Mouse (Mus musculus) midbrain, embryonic 14.5 days (tissue): Measurements from ENCODE around the gene Mynn. TPM values are rescaled to one million over a fixed set of nuclear protein-coding genes. Genes with fewer than 3 reads are reported as not detected.
A peak's percentile ranks its signal among the peaks of the same experiment; 100 is the strongest.

Experiments
- ATAC-seq: fragments of 200-750 bp; cut with Nextera tagmentation; 2 replicates; pipeline ENCODE4 v1.8.0; 2017; ENCODE audit warnings: moderate number of reproducible peaks, moderate library complexity; ENCODE audit not compliant: low FRiP score, low TSS enrichment
- DNase-seq: peaks from one replicate; pipeline ENCODE4 v3.0.0-alpha.2; 2015
- H3K27ac ChIP-seq: fragments of 300-500 bp; sonication (generic); replicated peaks from 2 replicates; pipeline ENCODE4 v1.5.1; 2014; ENCODE audit warnings: mild to moderate bottlenecking, low read depth, low read length, moderate library complexity
- H3K27me3 ChIP-seq: fragments of 300-500 bp; sonication (generic); 2 replicates; pipeline ENCODE4 v1.6.1; 2014; ENCODE audit warnings: low read length, control low read depth, mixed read lengths; ENCODE audit not compliant: control insufficient read depth, insufficient read depth
- H3K36me3 ChIP-seq: fragments of 300-500 bp; sonication (generic); 2 replicates; pipeline ENCODE4 v1.6.1; 2014; ENCODE audit warnings: low read length, control low read depth; ENCODE audit not compliant: control insufficient read depth, insufficient read depth
- H3K4me1 ChIP-seq: fragments of 300-500 bp; sonication (generic); 2 replicates; pipeline ENCODE4 v1.6.1; 2014; ENCODE audit warnings: mild to moderate bottlenecking, antibody characterized with exemption, low read length, control low read depth; ENCODE audit not compliant: control insufficient read depth, insufficient read depth
- H3K4me2 ChIP-seq: fragments of 300-500 bp; sonication (generic); 2 replicates; pipeline ENCODE4 v1.6.1; 2014; ENCODE audit warnings: mild to moderate bottlenecking, low read length, moderate library complexity
- H3K4me3 ChIP-seq: fragments of 300-500 bp; sonication (generic); replicated peaks from 2 replicates; pipeline ENCODE4 v1.5.1; 2014; ENCODE audit warnings: low read depth, low read length
- H3K9ac ChIP-seq: fragments of 300-500 bp; sonication (generic); replicated peaks from 2 replicates; pipeline ENCODE4 v1.6.1; 2014; ENCODE audit warnings: mild to moderate bottlenecking, low read length, moderate library complexity
- H3K9me3 ChIP-seq: fragments of 300-500 bp; sonication (generic); 2 replicates; pipeline ENCODE4 v1.6.1; 2016; ENCODE audit warnings: low read length, control low read depth, mixed read lengths; ENCODE audit not compliant: control insufficient read depth
- WGBS: fragments of 180-500 bp; shearing (Covaris S2); extraction: QIAGEN DNeasy Blood & Tissue Kit; methylation state at CpG from one replicate; pipeline ENCODE4 v1.1.7; 2014; 5-methylcytosine and 5-hydroxymethylcytosine counted together
- polyA plus RNA-seq: library from polyadenylated mRNA; unstranded; fragments of >200 nt; fragmentation: Nextera tagmentation; extraction: Ambion mirVana; gene quantifications from 2 replicates; pipeline ENCODE4 v1.2.1, GENCODE M21; 2014

Gene Mynn
- polyA plus RNA-seq, 1 experiment from 2014 or later: 41.8 TPM

DNA sequence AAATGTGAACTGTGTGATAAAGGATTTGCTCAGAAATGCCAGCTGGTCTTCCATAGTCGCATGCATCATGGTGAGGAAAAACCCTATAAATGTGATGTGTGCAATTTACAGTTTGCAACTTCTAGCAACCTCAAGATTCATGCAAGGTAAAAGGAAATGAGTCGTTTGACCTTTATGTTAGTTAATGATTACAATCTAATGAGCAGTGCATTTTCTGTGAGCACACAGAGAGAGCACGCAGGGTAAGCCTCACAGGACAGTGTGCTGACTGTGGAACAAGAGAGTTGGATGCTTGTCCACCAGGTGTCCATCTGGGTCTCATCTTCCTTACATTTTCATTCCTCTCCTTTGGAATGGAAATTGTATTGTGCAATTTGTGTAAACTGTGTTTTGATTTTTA lies 7.1 kb downstream of the Mynn start:
- WGBS: 95% methylated on average over 3 of the region's 3 CpGs
- H3K27me3 ChIP-seq: no peaks in the 10 kb centered on the region
- no peak overlapping the region for H3K4me3 ChIP-seq
- ATAC-seq: no peak
- H3K36me3 ChIP-seq: peaks cover 84% of the 10 kb centered on the region
- no peak overlapping the region for H3K9ac ChIP-seq
- no peak overlapping the region for H3K4me2 ChIP-seq
- H3K27ac ChIP-seq: no peak overlapping the region
- no peaks in the 10 kb centered on the region for H3K9me3 ChIP-seq
- H3K4me1 ChIP-seq: no peaks in the 10 kb centered on the region
- DNase-seq: no peak

DNA sequence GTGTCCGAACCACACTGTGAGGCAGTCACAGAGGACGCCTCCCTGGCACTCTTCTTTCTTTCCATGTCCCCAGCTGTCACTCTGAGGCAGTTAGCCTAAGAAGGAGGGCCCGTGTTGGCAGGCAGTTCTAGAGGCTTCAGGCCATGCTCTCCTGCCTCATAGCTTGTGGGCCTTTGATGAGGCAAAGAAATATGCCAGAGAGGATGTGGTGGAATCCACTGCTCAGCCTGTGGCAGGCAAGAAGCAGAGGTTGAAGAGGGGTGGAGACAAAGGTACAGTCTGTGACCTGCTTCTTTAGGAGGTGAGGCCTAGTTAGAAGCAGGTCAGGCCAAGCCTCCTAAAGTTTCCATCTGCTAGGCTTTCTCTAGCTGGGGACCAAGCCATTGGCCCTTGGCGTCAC lies 9.1 kb downstream of the Mynn start:
- no peak overlapping the region for H3K27ac ChIP-seq
- DNase-seq: no peak
- no peak overlapping the region for H3K4me3 ChIP-seq
- no peaks in the 10 kb centered on the region for H3K9me3 ChIP-seq
- H3K27me3 ChIP-seq: no peaks in the 10 kb centered on the region
- H3K36me3 ChIP-seq: peaks cover 83% of the 10 kb centered on the region
- H3K9ac ChIP-seq: no peak overlapping the region
- no peak overlapping the region for H3K4me2 ChIP-seq
- ATAC-seq: no peak
- no peaks in the 10 kb centered on the region for H3K4me1 ChIP-seq
- WGBS: 93% methylated on average over 4 of the region's 4 CpGs

DNA sequence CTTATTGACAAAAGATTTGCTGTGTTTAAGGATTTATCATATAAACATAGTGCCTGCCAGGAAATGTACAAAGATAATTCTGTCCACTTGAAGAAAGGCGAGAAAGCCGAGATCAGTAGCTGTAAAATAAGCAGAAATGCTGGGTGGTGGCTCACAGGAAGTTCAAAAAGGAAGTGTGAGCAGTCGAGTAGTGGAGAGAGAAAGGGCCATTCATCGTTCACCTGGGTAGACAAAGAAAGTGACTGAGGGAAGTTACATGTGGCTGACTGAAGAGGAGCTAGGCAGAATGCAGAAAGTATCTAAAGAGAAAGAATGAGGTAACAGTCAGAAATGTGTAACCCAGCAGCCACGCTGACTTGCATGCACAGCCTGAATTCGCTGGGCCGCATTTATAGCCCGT lies 18.3 kb downstream of the Mynn start:
- DNase-seq: no peak
- ATAC-seq: no peak
- 97% methylated on average over 8 of the region's 8 CpGs for WGBS
- no peak overlapping the region for H3K27ac ChIP-seq
- H3K9me3 ChIP-seq: no peaks in the 10 kb centered on the region
- no peaks in the 10 kb centered on the region for H3K4me1 ChIP-seq
- H3K9ac ChIP-seq: no peak overlapping the region
- H3K4me3 ChIP-seq: no peak overlapping the region
- no peaks in the 10 kb centered on the region for H3K27me3 ChIP-seq
- H3K4me2 ChIP-seq: no peak overlapping the region
- peaks cover 50% of the 10 kb centered on the region for H3K36me3 ChIP-seq

DNA sequence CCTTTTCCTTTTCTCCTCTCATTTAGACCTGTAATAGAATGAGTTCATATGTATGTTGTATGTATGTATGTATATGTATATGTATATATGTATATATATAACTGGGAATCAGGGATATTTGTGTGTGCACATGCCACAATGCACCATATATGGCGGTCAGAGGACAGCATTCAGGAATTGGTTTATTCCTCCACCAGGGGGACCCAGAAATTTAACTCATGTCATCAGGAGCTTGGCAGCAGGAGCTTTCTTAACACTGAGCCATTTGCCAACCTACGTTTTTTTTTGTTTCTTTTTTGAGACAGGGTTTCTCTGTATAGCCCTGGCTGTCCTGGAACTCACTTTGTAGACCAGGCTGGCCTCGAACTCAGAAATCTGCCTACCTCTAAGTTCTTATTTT lies 31.8 kb downstream of the Mynn start:
- DNase-seq (peak; percentile 24), ATAC-seq (no peak)
- Histone ChIP-seq H3K9ac (no peak overlapping the region), H3K9me3 (no peaks in the 10 kb centered on the region), H3K27ac (no peak overlapping the region), H3K4me1 (no peaks in the 10 kb centered on the region), H3K4me3 (no peak overlapping the region), H3K27me3 (no peaks in the 10 kb centered on the region), H3K4me2 (no peak overlapping the region), H3K36me3 (no peaks in the 10 kb centered on the region)
- 67% methylated on average over 3 of the region's 3 CpGs for WGBS

DNA sequence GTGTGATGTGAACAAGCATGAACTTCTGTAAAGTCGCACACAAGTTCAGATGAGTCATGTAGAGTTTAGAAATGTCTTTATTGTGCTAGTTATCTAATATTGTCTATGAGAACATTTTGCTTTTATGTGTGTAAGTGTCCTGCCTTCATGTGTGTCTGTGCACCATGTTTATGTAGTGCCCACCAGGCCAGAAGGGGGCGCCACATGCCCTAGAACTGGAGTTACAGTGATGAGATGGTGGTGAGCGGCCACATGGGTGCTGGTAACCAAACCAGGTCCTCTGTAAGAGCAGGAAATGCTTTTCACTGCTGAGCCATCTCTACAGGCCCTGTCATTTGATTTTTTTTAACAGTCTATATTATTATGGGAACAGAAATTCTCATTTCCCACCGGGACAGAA lies 33.8 kb downstream of the Mynn start:
- H3K36me3 ChIP-seq: no peaks in the 10 kb centered on the region
- no peak for ATAC-seq
- 84% methylated on average over 4 of the region's 4 CpGs for WGBS

DNA sequence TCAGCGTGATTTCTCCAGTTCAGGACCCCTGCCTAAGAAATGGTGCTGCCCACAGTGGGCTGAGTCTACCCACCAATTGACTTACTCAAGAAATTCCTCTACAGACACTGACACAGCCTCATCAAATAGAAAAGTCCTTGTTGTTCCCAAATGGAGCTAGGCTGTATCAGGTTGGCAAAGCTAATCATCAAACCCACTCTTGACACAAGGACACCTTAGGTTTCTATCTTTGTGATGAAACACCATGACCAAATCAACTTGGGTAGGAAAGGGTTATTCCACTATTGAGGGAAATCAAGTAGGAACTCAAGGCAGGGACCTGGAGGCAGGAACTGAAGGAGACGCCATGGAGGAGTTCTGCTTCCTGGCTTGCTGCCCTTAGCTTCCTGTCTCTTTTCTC lies 42.3 kb downstream of the Mynn start, which contains the start of gene Lrriq4:
Gene Lrriq4 (plus strand): TSS at position 301 of the 400 bp plus-strand sequence.
- H3K9ac ChIP-seq: no peak within 1 kb of the TSS
- H3K4me3 ChIP-seq: no peak within 1 kb of the TSS
- H3K9me3 ChIP-seq: no peaks in the 10 kb centered on the region
- H3K36me3 ChIP-seq: no peaks in the 10 kb centered on the region
- WGBS: 79% methylated on average over 2 of the region's 2 CpGs
- H3K4me2 ChIP-seq: no peak within 1 kb of the TSS
- 0 out of 2 replicates have a peak, but pooled peaks cover 4% of the 10 kb centered on the region for H3K27me3 ChIP-seq
- ATAC-seq (no peak), DNase-seq (no peak)
- peaks cover 4% of the 10 kb centered on the region; the same call in 1 of the 2 replicates for H3K4me1 ChIP-seq
- H3K27ac ChIP-seq: no peak within 1 kb of the TSS

More for the DNA sequence above, 33.8 kb downstream of the Mynn start:
- Histone ChIP-seq H3K9ac (no peak overlapping the region), H3K4me1 (no peaks in the 10 kb centered on the region), H3K27me3 (no peaks in the 10 kb centered on the region), H3K4me3 (no peak overlapping the region), H3K9me3 (no peaks in the 10 kb centered on the region), H3K27ac (no peak overlapping the region), H3K4me2 (no peak overlapping the region)
- DNase-seq: no peak

DNA sequence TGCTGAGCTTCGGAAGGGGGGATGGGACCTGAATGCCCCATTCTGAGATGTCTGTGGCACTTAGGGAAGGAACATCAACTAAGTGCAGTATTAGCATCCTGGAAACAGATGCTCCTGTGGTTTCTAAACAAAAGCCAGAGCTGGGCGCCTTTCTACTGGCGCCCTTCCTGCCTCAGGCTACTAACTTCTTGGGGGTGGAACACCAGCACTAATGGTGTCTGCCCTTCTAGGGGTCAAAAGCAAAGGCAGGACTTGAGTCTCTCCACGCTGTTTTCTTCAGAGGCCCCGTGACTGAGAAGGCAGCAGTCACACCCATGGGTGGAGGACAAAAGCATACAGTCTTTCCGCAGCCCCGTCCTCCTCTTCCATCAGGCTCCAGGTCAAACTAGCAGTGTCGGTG lies 44.9 kb downstream of the Mynn start:
- WGBS: 55% methylated on average over 8 of the region's 8 CpGs
- no peak overlapping the region for H3K27ac ChIP-seq
- no peak overlapping the region for H3K4me3 ChIP-seq
- H3K4me2 ChIP-seq: no peak overlapping the region
- no peak for ATAC-seq
- H3K36me3 ChIP-seq: no peaks in the 10 kb centered on the region
- no peak for DNase-seq
- H3K9me3 ChIP-seq: no peaks in the 10 kb centered on the region
- H3K27me3 ChIP-seq: peaks cover 12% of the 10 kb centered on the region
- H3K4me1 ChIP-seq: peaks cover 4% of the 10 kb centered on the region; the same call in 1 of the 2 replicates
- H3K9ac ChIP-seq: no peak overlapping the region

DNA sequence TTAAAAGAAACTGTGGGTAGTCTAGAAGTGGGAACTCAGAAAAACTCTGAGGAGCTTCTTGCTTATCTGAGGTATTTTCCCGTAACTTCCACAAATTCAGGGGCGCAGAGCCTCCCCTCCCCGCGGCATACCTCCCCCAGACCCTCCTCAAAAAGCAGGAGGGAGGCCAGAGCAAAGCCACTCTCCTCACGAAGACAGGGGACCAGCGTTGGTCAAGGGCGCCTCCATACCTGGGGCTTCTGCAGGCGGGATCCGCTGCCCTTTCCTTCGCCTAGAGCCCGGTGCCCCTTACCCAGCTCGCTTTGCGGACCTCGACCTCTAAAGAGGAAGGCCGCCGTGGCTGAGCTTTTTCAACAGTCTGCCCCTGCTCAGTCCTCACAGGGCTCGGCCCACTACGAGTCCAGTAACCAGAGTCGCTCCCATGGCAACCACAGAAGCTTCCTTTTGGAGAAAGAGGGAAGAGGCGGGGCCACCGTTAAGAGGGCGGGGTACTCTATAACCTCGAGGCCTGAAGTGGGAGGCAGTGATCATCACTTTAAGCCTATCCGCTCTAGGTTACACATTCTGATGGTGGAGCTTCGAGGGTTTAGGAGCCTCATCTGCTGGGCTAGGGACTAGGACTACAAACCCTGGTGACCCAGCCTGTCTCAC lies 45.7 kb downstream of the Mynn start, which contains the start of gene Lrrc34:
Gene Lrrc34 (minus strand): TSS at position 430 of the 651 bp plus-strand sequence.
- peak within 1 kb of the TSS; percentile 29 for H3K4me3 ChIP-seq
- no peak within 1 kb of the TSS for H3K27ac ChIP-seq
- H3K36me3 ChIP-seq: no peaks in the 10 kb centered on the region
- WGBS: 2% methylated on average over 25 of the region's 25 CpGs
- peak within 1 kb of the TSS; percentile 47 for H3K9ac ChIP-seq
- H3K9me3 ChIP-seq: no peaks in the 10 kb centered on the region
- peak; percentile 53 for ATAC-seq
- H3K27me3 ChIP-seq: peaks cover 12% of the 10 kb centered on the region
- peak; percentile 77 for DNase-seq
- H3K4me1 ChIP-seq: peaks cover 4% of the 10 kb centered on the region; the same call in 1 of the 2 replicates
- peak within 1 kb of the TSS; percentile 61 for H3K4me2 ChIP-seq

DNA sequence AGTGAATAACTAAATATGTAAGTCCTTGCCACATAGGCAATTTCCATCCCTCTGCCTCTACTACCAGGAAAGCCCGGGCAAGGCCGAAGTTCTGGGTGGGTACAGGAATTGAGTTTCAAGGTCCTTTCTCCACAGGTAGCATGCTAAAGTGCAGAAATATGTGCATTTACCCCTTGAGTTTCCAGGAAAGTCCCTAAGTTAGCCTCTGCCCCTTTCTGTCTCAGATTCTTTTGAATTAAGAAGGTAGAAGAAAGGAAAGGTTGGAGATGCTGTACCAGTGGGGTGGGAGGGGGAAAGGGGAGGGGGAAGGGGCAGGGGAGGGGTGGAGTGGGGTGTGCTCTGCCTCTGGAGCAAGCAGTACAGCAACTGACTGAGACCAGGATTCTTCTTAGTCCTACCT lies 46.6 kb downstream of the Mynn start:
- H3K9me3 ChIP-seq: no peaks in the 10 kb centered on the region
- no peak overlapping the region for H3K4me2 ChIP-seq
- DNase-seq (no peak), ATAC-seq (no peak)
- H3K4me1 ChIP-seq: peaks cover 4% of the 10 kb centered on the region; the same call in 1 of the 2 replicates
- peaks cover 12% of the 10 kb centered on the region for H3K27me3 ChIP-seq
- H3K4me3 ChIP-seq: no peak overlapping the region
- WGBS: 100% methylated on average over 2 of the region's 2 CpGs
- no peak overlapping the region for H3K27ac ChIP-seq
- H3K9ac ChIP-seq: no peak overlapping the region
- no peaks in the 10 kb centered on the region for H3K36me3 ChIP-seq
